Mouse (Mus musculus) kidney, postnatal 0 days (tissue): ENCODE data around the gene Rapgef4. TPM values are rescaled to one million over a fixed set of nuclear protein-coding genes. Genes with fewer than 3 reads are reported as not detected.

Source experiments
- ATAC-seq: fragments of 200-750 bp; cut with Nextera tagmentation; replicated peaks from 2 replicates; pipeline ENCODE4 v1.8.0; 2017; ENCODE audit warnings: low read depth, moderate number of reproducible peaks, moderate TSS enrichment, moderate library complexity; ENCODE audit not compliant: low FRiP score
- DNase-seq: peaks from one replicate; pipeline ENCODE4 v3.0.0-alpha.2; 2016; ENCODE audit warnings: low spot score
- H3K27ac ChIP-seq: fragments of 300-500 bp; sonication (generic); 2 replicates; pipeline ENCODE4 v1.5.1; 2014; ENCODE audit warnings: mild to moderate bottlenecking
- H3K27me3 ChIP-seq: fragments of 300-500 bp; sonication (generic); 2 replicates; pipeline ENCODE4 v1.6.1; 2014; ENCODE audit warnings: low read length, mixed read lengths; ENCODE audit not compliant: insufficient read depth
- H3K36me3 ChIP-seq: fragments of 300-500 bp; sonication (generic); 2 replicates; pipeline ENCODE4 v1.6.1; 2014; ENCODE audit warnings: low read length, mixed read lengths; ENCODE audit not compliant: insufficient read depth
- H3K4me1 ChIP-seq: fragments of 300-500 bp; sonication (generic); replicated peaks from 2 replicates; pipeline ENCODE4 v1.6.1; 2014; ENCODE audit warnings: antibody characterized with exemption, low read length, mixed read lengths; ENCODE audit not compliant: insufficient read depth
- H3K4me2 ChIP-seq: fragments of 300-500 bp; sonication (generic); 2 replicates; pipeline ENCODE4 v1.6.1; 2014; ENCODE audit warnings: mild to moderate bottlenecking, low read length, moderate library complexity, mixed read lengths
- H3K4me3 ChIP-seq: fragments of 300-500 bp; sonication (generic); replicated peaks from 2 replicates; pipeline ENCODE4 v1.5.1; 2014; ENCODE audit warnings: low read depth, low read length
- H3K9ac ChIP-seq: fragments of 300-500 bp; sonication (generic); 2 replicates; pipeline ENCODE4 v1.6.1; 2014; ENCODE audit warnings: low read depth, low read length
- H3K9me3 ChIP-seq: fragments of 300-500 bp; sonication (generic); replicated peaks from 2 replicates; pipeline ENCODE4 v1.6.1; 2016; ENCODE audit warnings: low read length, inconsistent platforms, mixed read lengths
- CTCF ChIP-seq: IDR thresholded peaks from 2 replicates; pipeline ENCODE4 v1.5.1; 2016; ENCODE audit warnings: antibody characterized with exemption, low read depth, mild to moderate bottlenecking, moderate library complexity
- WGBS: fragments of 180-500 bp; shearing (Covaris S2); extraction: QIAGEN DNeasy Blood & Tissue Kit; methylation state at CpG from one replicate; pipeline ENCODE4 v1.1.7; 2014; 5-methylcytosine and 5-hydroxymethylcytosine counted together
- polyA plus RNA-seq: library from polyadenylated mRNA; unstranded; fragments of >200 nt; fragmentation: Nextera tagmentation; extraction: Ambion mirVana; gene quantifications from 2 replicates; pipeline ENCODE4 v1.2.1, GENCODE M21; 2015

The Rapgef4 gene
- polyA plus RNA-seq, 1 experiment from 2014 or later, result 4.6 TPM

- WGBS, result 83% methylated on average over 6 of the region's 6 CpGs
- no peak for TF ChIP-seq CTCF
- no peak for DNase-seq
Observed at GRCm38 (mm10) chr2:72226006-72226405, 245.0 kb downstream of the Rapgef4 start.

GRCm38 (mm10) chr2:72227416-72227815, 246.4 kb downstream of the Rapgef4 start:
- no peak for DNase-seq
- Histone ChIP-seq H3K9ac (no peak overlapping the region), H3K4me1 (no peaks in the 10 kb centered on the region), H3K4me2 (no peak overlapping the region), H3K27ac (no peak overlapping the region), H3K9me3 (no peaks in the 10 kb centered on the region), H3K36me3 (no peaks in the 10 kb centered on the region), H3K27me3 (no peaks in the 10 kb centered on the region), H3K4me3 (no peak overlapping the region)
- ATAC-seq, result no peak
- TF ChIP-seq CTCF, result no peak
- 93% methylated on average over 6 of the region's 6 CpGs for WGBS

More at GRCm38 (mm10) chr2:72226006-72226405, 245.0 kb downstream of the Rapgef4 start:
- Histone ChIP-seq H3K9me3 (no peaks in the 10 kb centered on the region), H3K4me3 (no peak overlapping the region), H3K36me3 (no peaks in the 10 kb centered on the region), H3K4me1 (no peaks in the 10 kb centered on the region), H3K9ac (no peak overlapping the region), H3K27me3 (no peaks in the 10 kb centered on the region), H3K4me2 (no peak overlapping the region), H3K27ac (no peak overlapping the region)
- no peak for ATAC-seq

GRCm38 (mm10) chr2:72228881-72229280, 247.8 kb downstream of the Rapgef4 start:
- WGBS, result 69% methylated on average over 14 of the region's 14 CpGs
- DNase-seq, result no peak

GRCm38 (mm10) chr2:72230545-72230944, 249.5 kb downstream of the Rapgef4 start:
- no peak for TF ChIP-seq CTCF
- 60% methylated on average over 9 of the region's 9 CpGs for WGBS
- H3K27ac ChIP-seq, result no peak overlapping the region
- no peaks in the 10 kb centered on the region for H3K9me3 ChIP-seq
- H3K9ac ChIP-seq, result no peak overlapping the region
- no peak overlapping the region for H3K4me2 ChIP-seq
- H3K4me3 ChIP-seq, result no peak overlapping the region
- no peaks in the 10 kb centered on the region for H3K27me3 ChIP-seq
- H3K36me3 ChIP-seq, result no peaks in the 10 kb centered on the region
- H3K4me1 ChIP-seq, result no peaks in the 10 kb centered on the region
- no peak for ATAC-seq
- DNase-seq, result no peak

More at GRCm38 (mm10) chr2:72228881-72229280, 247.8 kb downstream of the Rapgef4 start:
- no peak for TF ChIP-seq CTCF
- no peaks in the 10 kb centered on the region for H3K9me3 ChIP-seq
- no peak overlapping the region for H3K4me3 ChIP-seq
- no peaks in the 10 kb centered on the region for H3K4me1 ChIP-seq
- H3K9ac ChIP-seq, result no peak overlapping the region
- no peak for ATAC-seq
- H3K4me2 ChIP-seq, result no peak overlapping the region
- no peaks in the 10 kb centered on the region for H3K36me3 ChIP-seq
- H3K27me3 ChIP-seq, result no peaks in the 10 kb centered on the region
- H3K27ac ChIP-seq, result no peak overlapping the region

- no peak overlapping the region for H3K9ac ChIP-seq
- H3K27me3 ChIP-seq, result no peaks in the 10 kb centered on the region
- H3K36me3 ChIP-seq, result no peaks in the 10 kb centered on the region
- no peaks in the 10 kb centered on the region for H3K9me3 ChIP-seq
- peaks cover 3% of the 10 kb centered on the region; the same call in 1 of the 2 replicates for H3K4me1 ChIP-seq
- no peak overlapping the region for H3K4me2 ChIP-seq
- H3K4me3 ChIP-seq, result no peak overlapping the region
- ATAC-seq (no peak), DNase-seq (no peak)
- H3K27ac ChIP-seq, result no peak overlapping the region; the same call in 1 of the 2 replicates
- TF ChIP-seq CTCF, result no peak
- 92% methylated on average over 11 of the region's 11 CpGs for WGBS
Observed at GRCm38 (mm10) chr2:72234085-72234484, 253.0 kb downstream of the Rapgef4 start.

GRCm38 (mm10) chr2:72234943-72235342, 253.9 kb downstream of the Rapgef4 start:
- WGBS, result 0% methylated on average over 3 of the region's 3 CpGs
- no peak for ATAC-seq
- no peak overlapping the region for H3K27ac ChIP-seq

GRCm38 (mm10) chr2:72235361-72235901, 254.4 kb downstream of the Rapgef4 start:
- no peak overlapping the region for H3K27ac ChIP-seq
- ATAC-seq (no peak), DNase-seq (no peak)
- no peak overlapping the region for H3K9ac ChIP-seq
- H3K4me3 ChIP-seq, result no peak overlapping the region
- H3K4me1 ChIP-seq, result peaks cover 3% of the 10 kb centered on the region; the same call in 1 of the 2 replicates
- no peaks in the 10 kb centered on the region for H3K36me3 ChIP-seq
- H3K4me2 ChIP-seq, result no peak overlapping the region
- no peaks in the 10 kb centered on the region for H3K27me3 ChIP-seq
- TF ChIP-seq CTCF, result no peak
- 56% methylated on average over 12 of the region's 12 CpGs for WGBS
- H3K9me3 ChIP-seq, result no peaks in the 10 kb centered on the region

More at GRCm38 (mm10) chr2:72234943-72235342, 253.9 kb downstream of the Rapgef4 start:
- H3K9ac ChIP-seq, result no peak overlapping the region
- no peaks in the 10 kb centered on the region for H3K9me3 ChIP-seq
- no peak overlapping the region for H3K4me2 ChIP-seq
- peaks cover 3% of the 10 kb centered on the region; the same call in 1 of the 2 replicates for H3K4me1 ChIP-seq
- no peak overlapping the region for H3K4me3 ChIP-seq
- peak; percentile 90 for DNase-seq
- no peaks in the 10 kb centered on the region for H3K36me3 ChIP-seq
- H3K27me3 ChIP-seq, result no peaks in the 10 kb centered on the region
- TF ChIP-seq CTCF, result peak; percentile 94
